Mouse (Mus musculus) urinary bladder, postnatal 4 days (tissue): ENCODE results near the gene Usmg5.
"Not testable (repeated sequence)": the region's sequence is repeated elsewhere in the genome, so short reads cannot be mapped to it uniquely, and the experiment has no call there.

Source experiments
- DNase-seq, 2 experiments: peaks; one replicate each; pipeline ENCODE4 v3.0.0; 2021 to 2022; ENCODE audit warnings: low spot score in 2 of 2

Gene Usmg5

GRCm38 (mm10) chr19:47090550-47091156 is at the start of gene Usmg5, which contains the start of gene Pdcd11:
Gene Usmg5 (minus strand): TSS chr19:47090647.
Gene Pdcd11 (plus strand): TSS chr19:47090768.
- DNase-seq: peak; percentile 90 to 96

GRCm38 (mm10) chr19:47139611-47140010 is 49.2 kb upstream of the Usmg5 start:
- DNase-seq: not testable (repeated sequence)

GRCm38 (mm10) chr19:47137771-47138421 is 47.4 kb upstream of the Usmg5 start, which contains the start of gene Calhm2:
Gene Calhm2 (minus strand): TSS chr19:47138294.
- peak in 1 of 2 experiments; percentile 68 for DNase-seq

GRCm38 (mm10) chr19:47137051-47137581 is 46.7 kb upstream of the Usmg5 start:
- peak in 1 of 2 experiments; percentile 42 for DNase-seq

GRCm38 (mm10) chr19:47136170-47136569 is 45.7 kb upstream of the Usmg5 start:
- no peak for DNase-seq

- DNase-seq: no peak
Measured at GRCm38 (mm10) chr19:47135568-47135967, 45.1 kb upstream of the Usmg5 start.

GRCm38 (mm10) chr19:47133161-47133560 is 42.7 kb upstream of the Usmg5 start:
- DNase-seq: no peak

GRCm38 (mm10) chr19:47130551-47131125 is 40.2 kb upstream of the Usmg5 start:
- DNase-seq: no peak

GRCm38 (mm10) chr19:47128835-47129234 is 38.4 kb upstream of the Usmg5 start:
- no peak for DNase-seq

- DNase-seq: no peak
Measured at GRCm38 (mm10) chr19:47128164-47128563, 37.7 kb upstream of the Usmg5 start.

GRCm38 (mm10) chr19:47122802-47123201 is 32.4 kb upstream of the Usmg5 start:
- no peak for DNase-seq

GRCm38 (mm10) chr19:47121054-47121453 is 30.6 kb upstream of the Usmg5 start:
- no peak for DNase-seq

GRCm38 (mm10) chr19:47118634-47119033 is 28.2 kb upstream of the Usmg5 start:
- DNase-seq: no peak

- no peak for DNase-seq
Measured at GRCm38 (mm10) chr19:47104641-47105271, 14.3 kb upstream of the Usmg5 start.

- DNase-seq: no peak
Measured at GRCm38 (mm10) chr19:47101080-47101479, 10.6 kb upstream of the Usmg5 start.

GRCm38 (mm10) chr19:47089718-47090525 is 525 bp downstream of the Usmg5 start:
- no peak for DNase-seq

- no peak for DNase-seq
Measured at GRCm38 (mm10) chr19:47088226-47088625, 2.2 kb downstream of the Usmg5 start.

- DNase-seq: peak; percentile 80 to 82
Measured at GRCm38 (mm10) chr19:47067924-47068611, 22.4 kb downstream of the Usmg5 start.

- DNase-seq: peak; percentile 95 to 97
Measured at GRCm38 (mm10) chr19:47067096-47067882, 23.2 kb downstream of the Usmg5 start, which contains the start of gene Taf5. Gene Taf5 (plus strand): TSS chr19:47067746.

- DNase-seq: no peak
Measured at GRCm38 (mm10) chr19:47065860-47066259, 24.6 kb downstream of the Usmg5 start.
